Mouse (Mus musculus) 3134 (cell line): ENCODE results near the gene 1700010B08Rik.

Experiments used
- DNase-seq: peaks from one replicate; pipeline ENCODE4 v3.0.0-alpha.2; 2011; ENCODE audit warnings: low spot score; ENCODE audit not compliant: insufficient read length; ENCODE audit errors: extremely low read depth

Gene 1700010B08Rik

DNA sequence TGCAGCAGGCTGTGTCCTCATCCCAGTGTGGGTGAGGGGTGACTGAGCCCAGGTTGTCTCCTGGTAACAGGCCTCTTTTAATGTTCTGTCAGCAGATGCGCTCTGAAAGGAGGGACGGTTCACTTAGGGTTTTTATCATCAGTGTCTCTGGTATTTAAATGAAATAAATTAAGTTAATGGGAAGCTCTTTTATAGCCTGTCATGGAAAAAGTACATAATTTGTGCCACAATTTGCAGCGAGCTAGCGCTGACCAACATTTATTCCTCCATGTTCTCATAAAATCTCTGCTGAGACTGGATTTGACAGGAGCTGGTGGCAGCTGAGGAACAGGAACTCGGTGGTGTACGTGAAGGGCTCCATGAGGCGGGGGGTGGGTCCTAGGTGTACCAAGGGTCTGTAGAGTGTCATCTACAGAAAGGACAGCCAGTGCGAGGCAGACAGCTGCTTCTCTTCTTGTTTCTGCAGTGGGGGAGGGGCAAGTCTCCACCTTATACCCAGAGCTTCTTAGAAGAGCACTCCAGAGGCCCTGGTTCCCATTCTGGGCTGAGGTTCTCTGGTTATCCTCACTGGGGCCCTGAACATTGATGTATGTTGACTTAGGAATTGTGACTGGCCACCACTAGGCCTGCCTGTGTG lies 48.9 kb downstream of the 1700010B08Rik start:
- no peak for DNase-seq

DNA sequence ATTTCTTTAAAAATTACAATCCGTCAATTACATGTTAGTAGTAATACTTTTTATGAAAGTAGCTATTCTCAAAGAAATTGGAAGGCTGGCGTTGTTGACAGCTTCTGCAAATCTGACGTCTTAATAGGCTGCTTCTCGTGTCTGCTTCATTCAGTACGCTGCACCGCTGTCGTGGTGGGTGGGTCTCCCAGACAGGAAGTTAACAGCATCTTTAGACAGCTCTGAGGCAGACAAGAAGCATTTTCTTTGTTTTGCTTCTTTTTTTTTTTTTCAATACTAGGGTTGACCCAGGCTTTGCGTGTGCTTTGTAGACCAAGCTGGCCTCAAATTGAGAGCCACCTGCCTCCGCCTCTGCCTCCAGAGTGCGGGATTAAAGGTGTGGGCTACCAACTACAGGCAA lies 50.0 kb downstream of the 1700010B08Rik start:
- DNase-seq = no peak

GRCm38 (mm10) chr2:173770620-173771019 lies 51.4 kb downstream of the 1700010B08Rik start:
- DNase-seq = no peak
